Mouse (Mus musculus): Measurements from ENCODE around the gene R3hdml. TPM values are rescaled to one million over a fixed set of nuclear protein-coding genes. Genes with fewer than 3 reads are reported as not detected.

Gene R3hdml
- total RNA-seq (2023) = not detected

GRCm38 (mm10) chr2:163492018-163492417 lies at the start of gene R3hdml:
R3hdml (plus strand) TSS chr2:163492318.

GRCm38 (mm10) chr2:163472466-163472851 lies 19.7 kb upstream of the R3hdml start, which contains the start of gene Fitm2:
Fitm2 (minus strand) TSS chr2:163472629.

GRCm38 (mm10) chr2:163506300-163507004 lies 14.3 kb downstream of the R3hdml start, which contains the start of gene Hnf4a:
Hnf4a (plus strand) TSS chr2:163506808.

Other genes starting within 250 kb of the R3hdml start
- gene Jph2, start 94.3 kb upstream of the R3hdml start, total RNA-seq (2023) = not detected
- 125 TPM for gene Oser1, start 67.6 kb upstream of the R3hdml start, total RNA-seq (2023)
- gene Gdap1l1, start 53.8 kb upstream of the R3hdml start, total RNA-seq (2023) = not detected
- 4.6 TPM for gene Fitm2, start 19.7 kb upstream of the R3hdml start, total RNA-seq (2023)
- not detected for gene Hnf4a, start 14.5 kb downstream of the R3hdml start, total RNA-seq (2023)
- 57.9 TPM for gene Ttpal, start 110.0 kb downstream of the R3hdml start, total RNA-seq (2023)
- 555 TPM for gene Serinc3, start 152.8 kb downstream of the R3hdml start, total RNA-seq (2023)
- gene Pkig, start 166.1 kb downstream of the R3hdml start, total RNA-seq (2023) = 20.4 TPM

Measured in CD8-positive naive resting alpha-beta T cell, adult 57 days (primary cell).